Mouse (Mus musculus): Measurements from ENCODE around the gene Eng. TPM values are rescaled to one million over a fixed set of nuclear protein-coding genes. Genes with fewer than 3 reads are reported as not detected.

The Eng gene
- total RNA-seq, 2 experiments from 2014 or later, result 26.5 to 38.8 TPM

- Histone ChIP-seq H3K4me3 (0 out of 2 replicates have a peak overlapping the region, but pooled peaks have one; percentile 9), H3K27ac (peak overlapping the region; percentile 60)
- intact Hi-C loops (cut with DNase I), result no loop called here
- no peak for TF ChIP-seq CTCF (IDR thresholded peaks at IDR 0.05)
- peak; percentile 73 for DNase-seq
Observed at GRCm38 (mm10) chr2:32637778-32638281, 8.6 kb upstream of the Eng start.

- Histone ChIP-seq H3K4me3 (no peak overlapping the region), H3K27ac (0 out of 2 replicates have a peak overlapping the region, but pooled peaks have one; percentile 16)
- DNase-seq, result peak; percentile 9
- no peak for TF ChIP-seq CTCF (IDR thresholded peaks at IDR 0.05)
- intact Hi-C loops (cut with DNase I), result no loop called here
Observed at GRCm38 (mm10) chr2:32639632-32640031, 6.8 kb upstream of the Eng start.

GRCm38 (mm10) chr2:32640550-32641051, 5.8 kb upstream of the Eng start:
- DNase-seq, result peak; percentile 18
- H3K4me3 ChIP-seq, result no peak overlapping the region
- intact Hi-C loops (cut with DNase I), result no loop called here
- H3K27ac ChIP-seq, result peak overlapping the region; percentile 57
- TF ChIP-seq CTCF (IDR thresholded peaks at IDR 0.05), result no peak

- TF ChIP-seq CTCF (IDR thresholded peaks at IDR 0.05), result no peak
- H3K27ac ChIP-seq, result peak overlapping the region; percentile 94
- H3K4me3 ChIP-seq, result no peak overlapping the region
- peak; percentile 12 for DNase-seq
- intact Hi-C loops (cut with DNase I), result no loop called here
Observed at GRCm38 (mm10) chr2:32641810-32642209, 4.6 kb upstream of the Eng start.

GRCm38 (mm10) chr2:32642813-32643212, 3.6 kb upstream of the Eng start:
- H3K27ac ChIP-seq, result peak overlapping the region; percentile 94
- peak; percentile 63 for DNase-seq
- H3K4me3 ChIP-seq, result no peak overlapping the region
- TF ChIP-seq CTCF (IDR thresholded peaks at IDR 0.05), result no peak; the same call in 1 of the 2 replicates
- intact Hi-C loops (cut with DNase I), result no loop called here

- intact Hi-C loops (cut with DNase I), result no loop called here
- H3K27ac ChIP-seq, result peak overlapping the region; percentile 94
- no peak overlapping the region for H3K4me3 ChIP-seq
- DNase-seq, result peak; percentile 15
- no peak for TF ChIP-seq CTCF (IDR thresholded peaks at IDR 0.05)
Observed at GRCm38 (mm10) chr2:32644083-32644482, 2.3 kb upstream of the Eng start.

GRCm38 (mm10) chr2:32644799-32645475, 1.5 kb upstream of the Eng start:
- Histone ChIP-seq H3K4me3 (no peak overlapping the region), H3K27ac (peak overlapping the region; percentile 94)
- intact Hi-C loops (cut with DNase I), result no loop called here
- no peak for TF ChIP-seq CTCF (IDR thresholded peaks at IDR 0.05)
- DNase-seq, result peak; percentile 20

- H3K4me3 ChIP-seq, result peak overlapping the region; percentile 78
- intact Hi-C loops (cut with DNase I), result no loop called here
- H3K27ac ChIP-seq, result peak overlapping the region; percentile 94
- DNase-seq, result peak; percentile 16
- no peak for TF ChIP-seq CTCF (IDR thresholded peaks at IDR 0.05)
Observed at GRCm38 (mm10) chr2:32645647-32646046, 748 bp upstream of the Eng start.

GRCm38 (mm10) chr2:32647366-32647765, 971 bp downstream of the Eng start:
- TF ChIP-seq CTCF (IDR thresholded peaks at IDR 0.05), result no peak
- DNase-seq, result peak; percentile 22
- intact Hi-C loops (cut with DNase I), result no loop called here
- H3K27ac ChIP-seq, result peak overlapping the region; percentile 94
- peak overlapping the region; percentile 78 for H3K4me3 ChIP-seq

- TF ChIP-seq CTCF (IDR thresholded peaks at IDR 0.05), result no peak
- intact Hi-C loops (cut with DNase I), result no loop called here
- Histone ChIP-seq H3K27ac (peak overlapping the region; percentile 88), H3K4me3 (peak overlapping the region; percentile 58)
- no peak for DNase-seq
Observed at GRCm38 (mm10) chr2:32653764-32654163, 7.4 kb downstream of the Eng start.

GRCm38 (mm10) chr2:32654743-32655393, 8.5 kb downstream of the Eng start:
- DNase-seq, result no peak
- intact Hi-C loops (cut with DNase I), result no loop called here
- H3K4me3 ChIP-seq, result peak overlapping the region; percentile 58
- peak overlapping the region; percentile 88 for H3K27ac ChIP-seq
- no peak for TF ChIP-seq CTCF (IDR thresholded peaks at IDR 0.05)

- TF ChIP-seq CTCF (IDR thresholded peaks at IDR 0.05), result no peak
- intact Hi-C loops (cut with DNase I), result no loop called here
- no peak for DNase-seq
- Histone ChIP-seq H3K4me3 (peak overlapping the region; percentile 58), H3K27ac (peak overlapping the region; percentile 88)
Observed at GRCm38 (mm10) chr2:32655394-32655744, 9.0 kb downstream of the Eng start.

- Histone ChIP-seq H3K27ac (peak overlapping the region; percentile 88), H3K4me3 (peak overlapping the region; percentile 58)
- peak; percentile 69 for DNase-seq
- intact Hi-C loops (cut with DNase I), result no loop called here
- TF ChIP-seq CTCF (IDR thresholded peaks at IDR 0.05), result no peak
Observed at GRCm38 (mm10) chr2:32655826-32656225, 9.4 kb downstream of the Eng start.
